Mouse (Mus musculus): ENCODE data around the gene Ifi202b. TPM values are rescaled to one million over a fixed set of nuclear protein-coding genes. Genes with fewer than 3 reads are reported as not detected.
"Not testable (repeated sequence)": the region's sequence is repeated elsewhere in the genome, so short reads cannot be mapped to it uniquely, and the experiment has no call there.

Ifi202b gene
- polyA plus RNA-seq, 1 experiment = not detected

- Histone ChIP-seq H3K4me3 (ENCODE audit: insufficient read depth, low read depth, low read length) (no peak overlapping the region), H3K4me1 (ENCODE audit: control insufficient read depth, insufficient read depth, low read length) (no peaks in the 10 kb centered on the region), H3K27ac (ENCODE audit: insufficient read depth, low read depth, low read length) (no peak overlapping the region)
- TF ChIP-seq POLR2A (IDR thresholded peaks at IDR 0.05; ENCODE audit: insufficient read depth, low read depth, low read length) (no peak), CTCF (IDR thresholded peaks at IDR 0.05; ENCODE audit: insufficient read depth, low read depth, low read length) (no peak)
- 91% methylated on average over 2 of the region's 2 CpGs for WGBS
Measured at GRCm38 (mm10) chr1:173955071-173955796, 27.3 kb downstream of the Ifi202b start.

- WGBS = 90% methylated on average over 1 of the region's 1 CpGs
- H3K27ac ChIP-seq (ENCODE audit: insufficient read depth, low read depth, low read length) = no peak overlapping the region
- TF ChIP-seq POLR2A (IDR thresholded peaks at IDR 0.05; ENCODE audit: insufficient read depth, low read depth, low read length) (no peak), CTCF (IDR thresholded peaks at IDR 0.05; ENCODE audit: insufficient read depth, low read depth, low read length) (no peak)
- H3K4me3 ChIP-seq (ENCODE audit: insufficient read depth, low read depth, low read length) = no peak overlapping the region
- no peaks in the 10 kb centered on the region for H3K4me1 ChIP-seq (ENCODE audit: control insufficient read depth, insufficient read depth, low read length)
Measured at GRCm38 (mm10) chr1:173953563-173953962, 29.0 kb downstream of the Ifi202b start.

- not testable (repeated sequence) for H3K27ac ChIP-seq (ENCODE audit: insufficient read depth, low read depth, low read length); H3K4me3 ChIP-seq (ENCODE audit: insufficient read depth, low read depth, low read length); H3K4me1 ChIP-seq (ENCODE audit: control insufficient read depth, insufficient read depth, low read length)
- WGBS = 92% methylated on average over 2 of the region's 2 CpGs
Measured at GRCm38 (mm10) chr1:173949044-173949443, 33.5 kb downstream of the Ifi202b start.

- not testable (repeated sequence) for H3K4me1 ChIP-seq (ENCODE audit: control insufficient read depth, insufficient read depth, low read length); H3K4me3 ChIP-seq (ENCODE audit: insufficient read depth, low read depth, low read length); H3K27ac ChIP-seq (ENCODE audit: insufficient read depth, low read depth, low read length)
Measured at GRCm38 (mm10) chr1:173942780-173943066, 39.8 kb downstream of the Ifi202b start.

GRCm38 (mm10) chr1:173941924-173942779 lies 40.4 kb downstream of the Ifi202b start, which contains the start of the genes Mndal and Ifi203:
Gene Mndal, minus strand, starts transcription at chr1:173942491.
Gene Ifi203, minus strand, starts transcription at chr1:173942672.
- WGBS = 53% methylated on average over 3 of the region's 3 CpGs
- not testable (repeated sequence) for H3K4me1 ChIP-seq (ENCODE audit: control insufficient read depth, insufficient read depth, low read length); H3K27ac ChIP-seq (ENCODE audit: insufficient read depth, low read depth, low read length); H3K4me3 ChIP-seq (ENCODE audit: insufficient read depth, low read depth, low read length)

GRCm38 (mm10) chr1:173941522-173941921 lies 41.0 kb downstream of the Ifi202b start:
- H3K27ac ChIP-seq (ENCODE audit: insufficient read depth, low read depth, low read length); H3K4me1 ChIP-seq (ENCODE audit: control insufficient read depth, insufficient read depth, low read length); H3K4me3 ChIP-seq (ENCODE audit: insufficient read depth, low read depth, low read length): not testable (repeated sequence)
- WGBS = 95% methylated on average over 2 of the region's 2 CpGs

- not testable (repeated sequence) for H3K27ac ChIP-seq (ENCODE audit: insufficient read depth, low read depth, low read length); H3K4me1 ChIP-seq (ENCODE audit: control insufficient read depth, insufficient read depth, low read length); H3K4me3 ChIP-seq (ENCODE audit: insufficient read depth, low read depth, low read length)
- 57% methylated on average over 3 of the region's 3 CpGs for WGBS
Measured at GRCm38 (mm10) chr1:173919279-173919678, 63.3 kb downstream of the Ifi202b start.

GRCm38 (mm10) chr1:173914559-173914958 lies 68.0 kb downstream of the Ifi202b start:
- no peaks in the 10 kb centered on the region for H3K4me1 ChIP-seq (ENCODE audit: control insufficient read depth, insufficient read depth, low read length)
- H3K27ac ChIP-seq (ENCODE audit: insufficient read depth, low read depth, low read length) = no peak overlapping the region
- TF ChIP-seq CTCF (IDR thresholded peaks at IDR 0.05; ENCODE audit: insufficient read depth, low read depth, low read length) (no peak), POLR2A (IDR thresholded peaks at IDR 0.05; ENCODE audit: insufficient read depth, low read depth, low read length) (no peak)
- no peak overlapping the region for H3K4me3 ChIP-seq (ENCODE audit: insufficient read depth, low read depth, low read length)
- 84% methylated on average over 2 of the region's 2 CpGs for WGBS

GRCm38 (mm10) chr1:173913256-173913791 lies 69.2 kb downstream of the Ifi202b start:
- not testable (repeated sequence) for H3K4me3 ChIP-seq (ENCODE audit: insufficient read depth, low read depth, low read length); H3K27ac ChIP-seq (ENCODE audit: insufficient read depth, low read depth, low read length); H3K4me1 ChIP-seq (ENCODE audit: control insufficient read depth, insufficient read depth, low read length)

Other genes starting within 250 kb of the Ifi202b start
- gene Ifi207, start 241.0 kb downstream of the Ifi202b start, polyA plus RNA-seq (2012; ENCODE audit: insufficient read depth, insufficient read length, low replicate concordance, missing spikeins) = not detected in 2 replicates
- gene Ifi204, start 215.8 kb downstream of the Ifi202b start, polyA plus RNA-seq (2012; ENCODE audit: insufficient read depth, insufficient read length, low replicate concordance, missing spikeins) = not detected in 2 replicates
- gene Ifi211, start 69.7 kb downstream of the Ifi202b start, polyA plus RNA-seq (2012; ENCODE audit: insufficient read depth, insufficient read length, low replicate concordance, missing spikeins) = not detected in 2 replicates
- gene Mndal, start 40.3 kb downstream of the Ifi202b start, polyA plus RNA-seq (2012; ENCODE audit: insufficient read depth, insufficient read length, low replicate concordance, missing spikeins) = not detected in 2 replicates
- gene Ifi203, start 40.1 kb downstream of the Ifi202b start, polyA plus RNA-seq (2012; ENCODE audit: insufficient read depth, insufficient read length, low replicate concordance, missing spikeins) = not detected in 2 replicates
- gene Ifi205, start 49.1 kb upstream of the Ifi202b start, polyA plus RNA-seq (2012; ENCODE audit: insufficient read depth, insufficient read length, low replicate concordance, missing spikeins) = 191 TPM in 1 of 2 replicates, not detected in the other
- gene Olfr433, start 58.0 kb upstream of the Ifi202b start, polyA plus RNA-seq (2012; ENCODE audit: insufficient read depth, insufficient read length, low replicate concordance, missing spikeins) = not detected in 2 replicates
- gene Olfr432, start 66.5 kb upstream of the Ifi202b start, polyA plus RNA-seq (2012; ENCODE audit: insufficient read depth, insufficient read length, low replicate concordance, missing spikeins) = not detected in 2 replicates
- not detected in 2 replicates for gene Olfr430, start 83.9 kb upstream of the Ifi202b start, polyA plus RNA-seq (2012; ENCODE audit: insufficient read depth, insufficient read length, low replicate concordance, missing spikeins)
- gene Olfr429, start 101.6 kb upstream of the Ifi202b start, polyA plus RNA-seq (2012; ENCODE audit: insufficient read depth, insufficient read length, low replicate concordance, missing spikeins) = not detected in 2 replicates
- gene Olfr427, start 114.1 kb upstream of the Ifi202b start, polyA plus RNA-seq (2012; ENCODE audit: insufficient read depth, insufficient read length, low replicate concordance, missing spikeins) = not detected in 2 replicates
- not detected in 2 replicates for gene Olfr231, start 138.4 kb upstream of the Ifi202b start, polyA plus RNA-seq (2012; ENCODE audit: insufficient read depth, insufficient read length, low replicate concordance, missing spikeins)
- gene Olfr424, start 148.8 kb upstream of the Ifi202b start, polyA plus RNA-seq (2012; ENCODE audit: insufficient read depth, insufficient read length, low replicate concordance, missing spikeins) = not detected in 2 replicates
- gene Olfr420, start 172.9 kb upstream of the Ifi202b start, polyA plus RNA-seq (2012; ENCODE audit: insufficient read depth, insufficient read length, low replicate concordance, missing spikeins) = not detected in 2 replicates
- not detected in 2 replicates for gene Spta1, start 190.0 kb upstream of the Ifi202b start, polyA plus RNA-seq (2012; ENCODE audit: insufficient read depth, insufficient read length, low replicate concordance, missing spikeins)